In genomic region chr17:71551350-71551749, GRCm38 (mm10) we compare ENCODE assay signal across 8 mouse cellular contexts. TPM values are rescaled to one million over a fixed set of nuclear protein-coding genes. Genes with fewer than 3 reads are reported as not detected.
A peak's percentile ranks its signal among the peaks of the same experiment; 100 is the strongest.
DNase-seq lines count a peak whose midpoint lies in the region; ATAC-seq and TF ChIP-seq lines count a peak whose summit lies in the region.

No protein-coding gene starts in this region.

- DNase-seq in heart, postnatal 14 days, result no peak
- no peak for DNase-seq in cerebellum, postnatal 4 days (ENCODE audit: low spot score in 2 of 2)
- no peak for DNase-seq in natural killer cell, adult 2 months (ENCODE audit: low spot score in 2 of 2)
- DNase-seq in cerebellum, adult 18-20 months, result no peak

- no peak for TF ChIP-seq POLR2A in ES-Bruce4 (IDR thresholded peaks at IDR 0.05; ENCODE audit: insufficient read depth, low read length)

- ATAC-seq in heart, embryonic 13.5 days (ENCODE audit: extremely low read depth, insufficient number of reproducible peaks, low FRiP score, low TSS enrichment), result no peak
- ATAC-seq in forebrain, embryonic 15.5 days (replicated peaks), result peak; percentile 38; the same call in 1 of the 2 replicates
- no peak for ATAC-seq in liver, embryonic 16.5 days (ENCODE audit: low read depth)

- no peaks in the 10 kb centered on the region for H3K36me3 ChIP-seq in heart, embryonic 13.5 days
- no peaks in the 10 kb centered on the region for H3K36me3 ChIP-seq in ES-Bruce4 (ENCODE audit: control insufficient read depth, insufficient read depth, low read length, poor library complexity, severe bottlenecking)
- H3K36me3 ChIP-seq in forebrain, embryonic 15.5 days, result no peaks in the 10 kb centered on the region
- H3K36me3 ChIP-seq in liver, embryonic 16.5 days (ENCODE audit: control insufficient read depth, insufficient read depth), result no peaks in the 10 kb centered on the region

- no peak for TF ChIP-seq EP300 in ES-Bruce4 (IDR thresholded peaks at IDR 0.05; ENCODE audit: insufficient read depth, low read depth, low read length)

- H3K4me3 ChIP-seq in heart, embryonic 13.5 days, result peak overlapping the region; percentile 80
- peak overlapping the region; percentile 52 for H3K4me3 ChIP-seq in ES-Bruce4 (ENCODE audit: low read depth, low read length)
- peak overlapping the region; percentile 63 for H3K4me3 ChIP-seq in forebrain, embryonic 15.5 days
- peak overlapping the region; percentile 68 for H3K4me3 ChIP-seq in liver, embryonic 16.5 days (ENCODE audit: low read depth, low read length)

- peak overlapping the region; percentile 81 for H3K9ac ChIP-seq in heart, embryonic 13.5 days
- peak overlapping the region; percentile 64; the same call in 1 of the 2 replicates for H3K9ac ChIP-seq in ES-Bruce4 (ENCODE audit: low read depth, poor library complexity, severe bottlenecking)
- peak overlapping the region; percentile 68 for H3K9ac ChIP-seq in forebrain, embryonic 15.5 days (replicated peaks)
- H3K9ac ChIP-seq in liver, embryonic 16.5 days (ENCODE audit: low read depth, low read length), result peak overlapping the region; percentile 64

- peaks cover 54% of the 10 kb centered on the region for H3K27me3 ChIP-seq in heart, embryonic 13.5 days (replicated peaks)
- H3K27me3 ChIP-seq in ES-Bruce4 (ENCODE audit: control insufficient read depth, insufficient read depth, low read length, poor library complexity, severe bottlenecking), result peaks cover 2% of the 10 kb centered on the region; the same call in 1 of the 2 replicates
- peaks cover 11% of the 10 kb centered on the region; the same call in 1 of the 2 replicates for H3K27me3 ChIP-seq in forebrain, embryonic 15.5 days
- H3K27me3 ChIP-seq in liver, embryonic 16.5 days (ENCODE audit: control insufficient read depth, insufficient read depth, low read depth, low read length), result peaks cover 33% of the 10 kb centered on the region

- intact Hi-C loops in heart, postnatal 14 days (cut with DNase I), result loop anchor here (5.0 to 10.0 kb wide), 2 partner anchors 323 to 1236 kb away; no protein-coding TSS in a partner anchor

- no peak for TF ChIP-seq CTCF in ES-Bruce4 (IDR thresholded peaks at IDR 0.05; ENCODE audit: low read depth, low read length)

- WGBS in heart, embryonic 13.5 days, result 11% methylated on average over 6 of the region's 6 CpGs
- 7% methylated on average over 5 of the region's 6 CpGs for WGBS in forebrain, embryonic 15.5 days
- 11% methylated on average over 6 of the region's 6 CpGs for WGBS in liver, embryonic 16.5 days (ENCODE audit: insufficient replicate concordance)

- peaks cover 16% of the 10 kb centered on the region for H3K4me1 ChIP-seq in heart, embryonic 13.5 days
- H3K4me1 ChIP-seq in ES-Bruce4 (ENCODE audit: control insufficient read depth, insufficient read depth, low read length), result no peaks in the 10 kb centered on the region
- H3K4me1 ChIP-seq in forebrain, embryonic 15.5 days, result peaks cover 9% of the 10 kb centered on the region; the same call in 1 of the 2 replicates
- peaks cover 14% of the 10 kb centered on the region for H3K4me1 ChIP-seq in liver, embryonic 16.5 days (ENCODE audit: control insufficient read depth, low read depth, low read length)

- no peaks in the 10 kb centered on the region for H3K9me3 ChIP-seq in heart, embryonic 13.5 days
- H3K9me3 ChIP-seq in ES-Bruce4 (replicated peaks; ENCODE audit: control insufficient read depth, insufficient read depth, low read length, poor library complexity, severe bottlenecking), result no peaks in the 10 kb centered on the region
- H3K9me3 ChIP-seq in forebrain, embryonic 15.5 days, result no peaks in the 10 kb centered on the region
- H3K9me3 ChIP-seq in liver, embryonic 16.5 days (replicated peaks; ENCODE audit: control insufficient read depth, low read length), result no peaks in the 10 kb centered on the region

- H3K4me2 ChIP-seq in heart, embryonic 13.5 days, result peak overlapping the region; percentile 100
- peak overlapping the region; percentile 92 for H3K4me2 ChIP-seq in forebrain, embryonic 15.5 days (replicated peaks)
- H3K4me2 ChIP-seq in liver, embryonic 16.5 days (ENCODE audit: low read depth, low read length), result peak overlapping the region; percentile 100

- no peak overlapping the region for H3K27ac ChIP-seq in heart, embryonic 13.5 days (replicated peaks)
- no peak overlapping the region for H3K27ac ChIP-seq in ES-Bruce4 (ENCODE audit: insufficient read depth, low read length)
- 0 out of 2 replicates have a peak overlapping the region, but pooled peaks have one; percentile 56 for H3K27ac ChIP-seq in forebrain, embryonic 15.5 days (replicated peaks)
- H3K27ac ChIP-seq in liver, embryonic 16.5 days (ENCODE audit: low read length), result no peak overlapping the region

RNA-seq across cellular contexts. Expression of gene Spdya, which starts 0.5 kb away (rescaled TPM):
- polyA plus RNA-seq in heart, embryonic 13.5 days (2015; fragmentation: Nextera tagmentation; extraction: Ambion mirVana), result 0.25 and 0.32 TPM in 2 replicates
- not detected for total RNA-seq in heart, postnatal 14 days (2021)
- polyA plus RNA-seq in ES-Bruce4 (2011; ENCODE audit: insufficient read depth, insufficient read length, low read depth, missing spikeins), result not detected in 2 replicates
- polyA plus RNA-seq in forebrain, embryonic 15.5 days (2015; fragmentation: Nextera tagmentation; extraction: Ambion mirVana), result 1.2 and 1.3 TPM in 2 replicates
- polyA plus RNA-seq in liver, embryonic 16.5 days (2015; fragmentation: Nextera tagmentation; extraction: Ambion mirVana), result 0.15 and 0.19 TPM in 2 replicates

RNA-seq across cellular contexts. Expression of gene Ndc80, which starts 24.7 kb away (rescaled TPM):
- 30.8 and 34.1 TPM in 2 replicates for polyA plus RNA-seq in heart, embryonic 13.5 days (2015; fragmentation: Nextera tagmentation; extraction: Ambion mirVana)
- total RNA-seq in heart, postnatal 14 days (2021), result 1 to 10 TPM; 2.4 to 4.1 TPM
- polyA plus RNA-seq in ES-Bruce4 (2011; ENCODE audit: insufficient read depth, insufficient read length, low read depth, missing spikeins), result 57.2 and 58.6 TPM in 2 replicates
- 19.4 and 24.2 TPM in 2 replicates for polyA plus RNA-seq in forebrain, embryonic 15.5 days (2015; fragmentation: Nextera tagmentation; extraction: Ambion mirVana)
- 30.2 and 32.5 TPM in 2 replicates for polyA plus RNA-seq in liver, embryonic 16.5 days (2015; fragmentation: Nextera tagmentation; extraction: Ambion mirVana)
